Mouse (Mus musculus): ENCODE results near the gene Atg14.

- TF ChIP-seq CTCF (IDR thresholded peaks at IDR 0.05; ENCODE audit: borderline replicate concordance, insufficient read depth, low read length), result no peak
- TF ChIP-seq POLR2A (IDR thresholded peaks at IDR 0.05; ENCODE audit: low read depth, low read length), result no peak
Measured at GRCm38 (mm10) chr14:47528293-47528692, 42.2 kb downstream of the Atg14 start.
